Mouse (Mus musculus) erythroblast, embryonic 14.5 days (primary cell): ENCODE results near the gene Ugp2.

Experiments
- GATA1 ChIP-seq: IDR thresholded peaks from 2 replicates; pipeline ENCODE4 v1.6.1; 2012; ENCODE audit warnings: low read length, inconsistent platforms, mixed read lengths
- TAL1 ChIP-seq: IDR thresholded peaks from 3 replicates; pipeline ENCODE4 v1.6.1; 2012; ENCODE audit warnings: low read length, inconsistent platforms, mixed read lengths

GRCm38 (mm10) chr11:21401248-21401647 is 30.2 kb upstream of the Ugp2 start:
- no peak for TF ChIP-seq GATA1
- TF ChIP-seq TAL1, result no peak
